Mouse (Mus musculus) ES-E14 (cell line): Measurements from ENCODE around the gene Macrod1. TPM values are rescaled to one million over a fixed set of nuclear protein-coding genes. Genes with fewer than 3 reads are reported as not detected.

ENCODE experiments used
- DNase-seq: peaks from one replicate; pipeline ENCODE4 v3.0.0-alpha.2; 2013; ENCODE audit warnings: low read depth, low spot score
- H3K27ac ChIP-seq: 2 replicates; pipeline ENCODE4 v1.5.1; 2012; ENCODE audit warnings: low read depth, mild to moderate bottlenecking, low read length, moderate library complexity, mixed read lengths; ENCODE audit not compliant: poor library complexity, insufficient read depth, severe bottlenecking
- H3K36me3 ChIP-seq: 2 replicates; pipeline ENCODE4 v1.6.1; 2012; ENCODE audit warnings: mild to moderate bottlenecking, low read length, moderate library complexity, mixed read lengths; ENCODE audit not compliant: control insufficient read depth, poor library complexity, insufficient read depth, severe bottlenecking
- H3K4me1 ChIP-seq, 2 experiments: fragments of 150-350 bp in 1 of 2; sonication (generic) in 1 of 2; 2 replicates each; pipeline ENCODE4 v1.6.1; 2012; ENCODE audit warnings: low read length in 2 of 2, mild to moderate bottlenecking in 1 of 2, mixed read lengths in 1 of 2; ENCODE audit not compliant: control insufficient read depth in 2 of 2, insufficient read depth in 2 of 2, poor library complexity in 1 of 2
- H3K4me3 ChIP-seq, 2 experiments: fragments of 150-350 bp in 1 of 2; sonication (generic) in 1 of 2; 2 replicates each; pipeline ENCODE4 v1.5.1; 2012; ENCODE audit warnings: low read length in 2 of 2, low read depth in 1 of 2, mild to moderate bottlenecking in 1 of 2, mixed read lengths in 1 of 2; ENCODE audit not compliant: insufficient read depth in 1 of 2, poor library complexity in 1 of 2, severe bottlenecking in 1 of 2
- H3K9ac ChIP-seq: 2 replicates; pipeline ENCODE4 v1.6.1; 2012; ENCODE audit warnings: low read depth, mild to moderate bottlenecking, low read length, mixed read lengths; ENCODE audit not compliant: poor library complexity, insufficient read depth, severe bottlenecking
- H3K9me3 ChIP-seq: fragments of 150-350 bp; sonication (generic); 2 replicates; pipeline ENCODE4 v1.6.1; 2012; ENCODE audit warnings: low read depth, mild to moderate bottlenecking, low read length; ENCODE audit not compliant: control insufficient read depth, insufficient read depth
- CHD2 ChIP-seq: IDR thresholded peaks from 2 replicates; pipeline ENCODE4 v1.6.1; 2014; ENCODE audit warnings: mild to moderate bottlenecking, low read depth, low read length, inconsistent platforms
- HCFC1 ChIP-seq: IDR thresholded peaks from 2 replicates; pipeline ENCODE4 v1.6.1; 2012; ENCODE audit warnings: low read length, inconsistent platforms, borderline replicate concordance; ENCODE audit not compliant: insufficient read depth
- MAFK ChIP-seq: IDR thresholded peaks from 2 replicates; pipeline ENCODE4 v1.6.1; 2014; ENCODE audit warnings: mild to moderate bottlenecking, low read depth, low read length, inconsistent platforms; ENCODE audit not compliant: insufficient read depth
- ZC3H11A ChIP-seq: IDR thresholded peaks from 2 replicates; pipeline ENCODE4 v1.6.1; 2012; ENCODE audit warnings: low read depth, mild to moderate bottlenecking, inconsistent platforms, low read length, borderline replicate concordance
- ZNF384 ChIP-seq: IDR thresholded peaks from 2 replicates; pipeline ENCODE4 v1.6.1; 2012; ENCODE audit warnings: low read depth, low read length, inconsistent platforms
- in situ Hi-C, 2 experiments: fragments of 600-800 bp; cut with MboI; formaldehyde crosslinking; loops; one replicate each; pipeline ENCODE4 v1.15.1; 2025; ENCODE audit warnings: low sequenced_read_pairs in 2 of 2, inconsistent platforms in 1 of 2; ENCODE audit not compliant: unreplicated experiment in 2 of 2
- total RNA-seq: library from RNA; depleted of rRNA; stranded (reverse); fragments of 300-350 nt; gene quantifications from 2 replicates; pipeline ENCODE4 v1.2.3, GENCODE M21; 2012

Macrod1 gene
- total RNA-seq, 1 experiment = 1.4 TPM

GRCm38 (mm10) chr19:7214484-7214883 is 157.9 kb downstream of the Macrod1 start:
- Histone ChIP-seq H3K9ac (no peak overlapping the region), H3K36me3 (peaks cover 21% of the 10 kb centered on the region), H3K4me3 (no peak overlapping the region), H3K9me3 (no peaks in the 10 kb centered on the region), H3K4me1 (peaks cover 6 to 8% of the 10 kb centered on the region in 2 experiments; a peak in 2 of 4 replicates), H3K27ac (no peak overlapping the region)
- in situ Hi-C loops = no loop called here
- no peak for DNase-seq
- TF ChIP-seq MAFK = no peak
- no peak for TF ChIP-seq ZNF384
- no peak for TF ChIP-seq HCFC1
- TF ChIP-seq CHD2 = no peak
- TF ChIP-seq ZC3H11A = no peak

GRCm38 (mm10) chr19:7217162-7217925 is 160.7 kb downstream of the Macrod1 start, which contains the start of gene Cox8a:
Gene Cox8a, minus strand, starts transcription at chr19:7217616.
- in situ Hi-C loops = no loop called here
- peak within 1 kb of the TSS; percentile 88 for H3K27ac ChIP-seq
- H3K9me3 ChIP-seq = no peaks in the 10 kb centered on the region
- H3K9ac ChIP-seq = peak within 1 kb of the TSS; percentile 99
- DNase-seq = peak; percentile 95
- H3K4me3 ChIP-seq = peak within 1 kb of the TSS; percentile 95 to 97
- peaks cover 17% of the 10 kb centered on the region for H3K36me3 ChIP-seq
- TF ChIP-seq ZC3H11A (no peak), HCFC1 (0 out of 2 replicates have a peak, but pooled peaks have one; percentile 44)
- H3K4me1 ChIP-seq = peaks cover 6 to 8% of the 10 kb centered on the region in 2 experiments; a peak in 2 of 4 replicates

GRCm38 (mm10) chr19:7217926-7218267 is 161.3 kb downstream of the Macrod1 start:
- DNase-seq = no peak
- 0 out of 2 replicates have a peak, but pooled peaks have one; percentile 16 for TF ChIP-seq MAFK
- no peak for TF ChIP-seq HCFC1
- TF ChIP-seq CHD2 = no peak
- Histone ChIP-seq H3K27ac (no peak overlapping the region), H3K36me3 (peaks cover 17% of the 10 kb centered on the region), H3K9ac (peak overlapping the region; percentile 32; the same call in 1 of the 2 replicates), H3K4me1 (peaks cover 6 to 8% of the 10 kb centered on the region in 2 experiments; a peak in 2 of 4 replicates), H3K9me3 (no peaks in the 10 kb centered on the region), H3K4me3 (peak overlapping the region; percentile 40 to 75)
- in situ Hi-C loops = no loop called here

- Histone ChIP-seq H3K9ac (no peak overlapping the region), H3K4me3 (peak overlapping the region in 1 of 2 experiments; percentile 75; a peak in 1 of 4 replicates), H3K36me3 (peaks cover 17% of the 10 kb centered on the region), H3K27ac (no peak overlapping the region), H3K9me3 (no peaks in the 10 kb centered on the region), H3K4me1 (peaks cover 6 to 8% of the 10 kb centered on the region in 2 experiments; a peak in 2 of 4 replicates)
- no peak for TF ChIP-seq ZNF384
- TF ChIP-seq ZC3H11A = no peak
- no peak for TF ChIP-seq HCFC1
- no peak for TF ChIP-seq MAFK
- TF ChIP-seq CHD2 = no peak
- no peak for DNase-seq
- in situ Hi-C loops = no loop called here
Observed at GRCm38 (mm10) chr19:7218753-7219152, 162.1 kb downstream of the Macrod1 start.
